26 mouse cellular contexts compared by ENCODE assay signal in the genomic region with DNA sequence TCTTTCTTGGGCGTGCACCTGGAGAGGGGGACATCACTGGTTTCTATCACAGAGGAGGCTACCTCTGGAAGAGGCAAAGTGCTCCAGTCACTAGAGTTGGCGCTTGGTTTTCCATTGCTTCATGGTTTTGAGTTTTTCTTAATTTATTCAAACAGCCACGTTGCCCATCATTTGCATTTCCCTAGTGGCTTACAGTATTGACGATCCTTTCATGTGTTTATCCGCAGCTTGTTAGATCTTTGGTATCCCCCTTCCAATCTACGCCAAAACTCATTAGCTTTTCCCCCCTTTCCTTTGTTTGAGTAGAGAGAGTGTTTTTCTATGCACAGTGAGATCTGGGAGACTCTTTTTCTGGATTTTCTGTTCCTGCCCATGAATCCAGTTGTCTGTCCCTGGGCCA. TPM values are rescaled to one million over a fixed set of nuclear protein-coding genes. Genes with fewer than 3 reads are reported as not detected.
"Had no signal": no experiment of that assay in that cellular context is flagged by ENCODE, and none has a peak within 500 bp of the region (broad histone marks: within the 10 kb centered on the region; RNA-seq: fewer than 3 reads in every experiment).

No protein-coding gene starts in this region.

- H3K4me3 ChIP-seq: gastrocnemius, adult 2 months; heart, embryonic 10.5 days; heart, embryonic 12.5 days; hindbrain, embryonic 13.5 days; hindbrain, embryonic 15.5 days; kidney, embryonic 15.5 days; left cerebral cortex, adult 2 months; limb, embryonic 10.5 days; limb, embryonic 12.5 days had no signal

- H3K27ac ChIP-seq: gastrocnemius, adult 2 months; heart, embryonic 10.5 days; hindbrain, embryonic 13.5 days; hindbrain, embryonic 15.5 days; hindbrain, postnatal 0 days; kidney, embryonic 15.5 days; kidney, postnatal 0 days; left cerebral cortex, adult 2 months; limb, embryonic 10.5 days; limb, embryonic 12.5 days had no signal

- H3K4me2 ChIP-seq: heart, embryonic 12.5 days; hindbrain, embryonic 13.5 days; hindbrain, embryonic 15.5 days; kidney, embryonic 15.5 days; limb, embryonic 12.5 days; liver, embryonic 11.5 days had no signal

- H3K9me3 ChIP-seq: heart, embryonic 10.5 days; heart, embryonic 12.5 days; hindbrain, embryonic 13.5 days; hindbrain, embryonic 15.5 days; kidney, embryonic 15.5 days; limb, embryonic 10.5 days; limb, embryonic 12.5 days had no signal

- ATAC-seq: hindbrain, postnatal 0 days; intestine, embryonic 16.5 days had no signal

- H3K27me3 ChIP-seq: hindbrain, embryonic 15.5 days had no signal

- H3K4me1 ChIP-seq: heart, embryonic 10.5 days; heart, embryonic 12.5 days; hindbrain, embryonic 15.5 days had no signal

- DNase-seq: gastrocnemius, adult 2 months; gastrocnemius, postnatal 10 days; gastrocnemius, postnatal 25 days; heart, adult 18-20 months; heart, postnatal 10 days; kidney, adult 11 months; kidney, adult 2 months; kidney, adult 9 months; kidney, postnatal 14 days; kidney, postnatal 36 days; layer of hippocampus, adult 9-11 months; liver had no signal

- H3K36me3 ChIP-seq: heart, embryonic 10.5 days; heart, embryonic 12.5 days; hindbrain, embryonic 13.5 days; hindbrain, embryonic 15.5 days; kidney, embryonic 15.5 days; limb, embryonic 10.5 days; limb, embryonic 12.5 days had no signal

- H3K9ac ChIP-seq: heart, embryonic 12.5 days; hindbrain, embryonic 13.5 days; hindbrain, embryonic 15.5 days; kidney, embryonic 15.5 days; limb, embryonic 12.5 days had no signal

RNA-seq across cellular contexts. Expression of gene Foxf2, which starts 39.8 kb away (rescaled TPM):
- total RNA-seq: gastrocnemius, postnatal 10 days; gastrocnemius, postnatal 25 days; granulocyte monocyte progenitor cell, adult 5-6 weeks; heart, adult 18-20 months; hematopoietic stem cell, adult 5-6 weeks had no signal
- polyA plus RNA-seq: heart, embryonic 12.5 days; kidney, adult 2 months; kidney, postnatal 0 days had no signal
